Mouse (Mus musculus) erythroid progenitor cell, adult 5-6 weeks (primary cell): ENCODE data around the gene Pdlim7. TPM values are rescaled to one million over a fixed set of nuclear protein-coding genes. Genes with fewer than 3 reads are reported as not detected.

Experiments used
- ATAC-seq: replicated peaks from 2 replicates; pipeline ENCODE4 v1.8.0; 2016; ENCODE audit warnings: moderate number of reproducible peaks, mild to moderate bottlenecking, moderate TSS enrichment, inconsistent platforms; ENCODE audit not compliant: poor library complexity, low FRiP score, severe bottlenecking
- total RNA-seq, 2 experiments: library from RNA; stranded (forward) in 1 of 2; stranded (reverse) in 1 of 2; fragments of 150-400 nt in 1 of 2; fragments of 186-747, 209-891 nt in 1 of 2; gene quantifications; 2 replicates each; pipeline versions ENCODE4 v1.2.3 to v1.2.4; 2015 to 2017; ENCODE audit warnings: low replicate concordance in 2 of 2

The Pdlim7 gene
- total RNA-seq (2015; ENCODE audit: low replicate concordance) (0.84 and 1.4 TPM in 2 replicates), total RNA-seq (2017; ENCODE audit: low replicate concordance) (0.15 and 3.5 TPM in 2 replicates)

- peak; percentile 89 for ATAC-seq
Measured at GRCm38 (mm10) chr13:55513111-55513748, at the start of gene Pdlim7. Gene Pdlim7 (minus strand): TSS chr13:55513676.

- no peak for ATAC-seq
Measured at GRCm38 (mm10) chr13:55557499-55557898, 44.0 kb upstream of the Pdlim7 start.

- no peak for ATAC-seq
Measured at GRCm38 (mm10) chr13:55555921-55556320, 42.4 kb upstream of the Pdlim7 start.

GRCm38 (mm10) chr13:55549061-55549460 is 35.6 kb upstream of the Pdlim7 start:
- ATAC-seq = no peak

GRCm38 (mm10) chr13:55548426-55548825 is 35.0 kb upstream of the Pdlim7 start:
- no peak for ATAC-seq

- no peak for ATAC-seq
Measured at GRCm38 (mm10) chr13:55547916-55548315, 34.4 kb upstream of the Pdlim7 start.

GRCm38 (mm10) chr13:55544792-55545191 is 31.3 kb upstream of the Pdlim7 start:
- ATAC-seq = peak; percentile 69

GRCm38 (mm10) chr13:55543447-55543846 is 30.0 kb upstream of the Pdlim7 start:
- ATAC-seq = no peak

GRCm38 (mm10) chr13:55542891-55543290 is 29.4 kb upstream of the Pdlim7 start:
- ATAC-seq = no peak

GRCm38 (mm10) chr13:55540933-55541332 is 27.5 kb upstream of the Pdlim7 start:
- no peak for ATAC-seq

GRCm38 (mm10) chr13:55536194-55537175 is 23.0 kb upstream of the Pdlim7 start, which contains the start of gene Ddx41:
Gene Ddx41 (minus strand): TSS chr13:55536658.
- ATAC-seq = peak; percentile 92

- ATAC-seq = no peak
Measured at GRCm38 (mm10) chr13:55535796-55536193, 22.3 kb upstream of the Pdlim7 start.

- ATAC-seq = no peak
Measured at GRCm38 (mm10) chr13:55535191-55535590, 21.7 kb upstream of the Pdlim7 start.

- no peak for ATAC-seq
Measured at GRCm38 (mm10) chr13:55529198-55529915, 15.9 kb upstream of the Pdlim7 start, which contains the start of gene Dok3. Gene Dok3 (minus strand): TSS chr13:55529296.

GRCm38 (mm10) chr13:55527834-55528772 is 14.6 kb upstream of the Pdlim7 start:
- ATAC-seq = no peak

- no peak for ATAC-seq
Measured at GRCm38 (mm10) chr13:55527212-55527611, 13.7 kb upstream of the Pdlim7 start.

GRCm38 (mm10) chr13:55525733-55526553 is 12.5 kb upstream of the Pdlim7 start:
- ATAC-seq = no peak

GRCm38 (mm10) chr13:55523951-55524600 is 10.6 kb upstream of the Pdlim7 start:
- ATAC-seq = no peak
